Mouse (Mus musculus) left cerebral cortex, postnatal 14 days (tissue): ENCODE results near the gene Ttc3. TPM values are rescaled to one million over a fixed set of nuclear protein-coding genes. Genes with fewer than 3 reads are reported as not detected.
"Not testable (repeated sequence)": the region's sequence is repeated elsewhere in the genome, so short reads cannot be mapped to it uniquely, and the experiment has no call there.

Experiments
- DNase-seq, 2 experiments: peaks; one replicate each; pipeline ENCODE4 v3.0.0; 2021 to 2022; ENCODE audit warnings: low spot score in 2 of 2, mixed read lengths in 1 of 2
- intact Hi-C: fragments of 180-260 bp; cut with DNase I; formaldehyde crosslinking; loops from one replicate; pipeline ENCODE4 v1.15.1; 2025
- long read RNA-seq, 2 experiments: library from polyadenylated mRNA; stranded (forward); transcript quantifications; one replicate each; pipeline ENCODE4 v2.0.0; 2021
- total RNA-seq, 2 experiments: library from RNA; stranded (reverse); gene quantifications; 2 replicates each; pipeline ENCODE4 v1.2.3; 2021

The Ttc3 gene
- 100 to 1,000 TPM; 802 to 810 TPM for total RNA-seq
- long read RNA-seq, experiment 1, transcript Ttc3-224 (22 exons, 2,572 nt) = major isoform, 6 of 253 reads
- long read RNA-seq, experiment 1, transcript Ttc3-206 (2 exons, 766 nt) = minor isoform, 5 of 253 reads
- long read RNA-seq, experiment 1, partial matches to known transcripts = 137 of 253 reads
- long read RNA-seq, experiment 1, other reads (novel, unspliced or antisense) = 104 of 253 reads
- long read RNA-seq, experiment 2, transcript Ttc3-206 (2 exons, 766 nt) = major isoform, 6 of 215 reads
- long read RNA-seq, experiment 2, partial matches to known transcripts = 110 of 215 reads
- long read RNA-seq, experiment 2, other reads (novel, unspliced or antisense) = 99 of 215 reads

DNA sequence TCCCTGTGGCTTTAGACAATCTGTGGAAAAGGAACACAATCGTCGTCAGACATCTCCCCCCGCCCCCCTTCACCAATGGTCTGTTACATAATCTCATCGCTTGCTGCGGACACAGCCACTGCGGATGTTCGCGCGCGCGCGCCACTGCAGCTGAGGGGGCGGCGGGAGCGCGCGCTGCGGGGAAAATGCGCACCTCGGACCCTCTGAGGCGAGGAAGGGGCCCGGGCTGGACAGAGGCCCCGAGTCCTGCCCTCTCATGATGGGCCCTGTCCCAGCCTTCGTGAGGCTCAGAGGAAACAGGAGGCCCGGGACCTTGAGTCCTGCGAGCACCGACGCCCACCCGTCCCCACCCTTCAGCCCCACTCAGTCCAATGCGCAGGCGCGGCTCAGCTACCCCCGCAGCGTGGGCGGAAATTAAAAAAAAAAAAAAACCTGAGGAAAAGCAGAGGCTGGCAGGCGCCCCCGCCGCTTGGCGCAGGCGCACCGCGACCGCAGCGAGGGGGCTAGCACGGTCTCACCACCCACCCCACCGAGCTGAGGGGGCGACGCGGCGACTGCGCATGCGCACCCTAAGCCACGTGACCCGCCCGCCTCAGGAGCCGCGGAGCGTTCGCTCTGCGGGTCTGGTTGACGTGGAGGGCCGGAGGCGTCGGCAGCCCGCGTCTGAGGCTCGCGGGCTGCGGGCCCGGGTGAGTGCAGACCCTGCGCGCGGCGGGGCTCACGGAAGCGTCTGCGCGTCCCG is at the start of gene Ttc3:
Gene Ttc3 (plus strand): TSS at position 446 of the 742 bp plus-strand sequence.
- intact Hi-C loops = loop anchor here (1.0 kb wide), 1 partner anchor 57 kb away; the partner anchor contains the start of gene Hlcs
- peak; percentile 97 for DNase-seq

DNA sequence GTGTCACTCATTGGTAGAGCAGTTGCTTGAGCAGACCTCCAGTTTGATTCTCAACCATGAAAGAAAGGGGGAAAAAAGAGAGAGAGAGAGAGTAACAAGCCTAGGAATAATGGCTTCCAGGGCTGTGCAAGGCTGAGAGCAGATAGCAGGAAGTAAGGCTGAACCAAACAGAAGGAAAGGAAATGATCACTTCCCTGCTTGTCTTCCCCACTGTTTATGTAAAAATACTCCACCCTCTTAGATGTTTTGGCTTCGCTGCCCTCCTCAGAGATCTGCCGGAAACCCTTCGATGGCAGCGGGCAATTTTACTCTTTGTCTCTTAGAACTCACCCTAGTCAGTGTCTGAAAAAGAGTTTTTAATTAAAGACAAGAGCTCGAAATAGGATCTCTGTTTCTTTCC is 46.7 kb upstream of the Ttc3 start:
- intact Hi-C loops = no loop called here
- no peak for DNase-seq

DNA sequence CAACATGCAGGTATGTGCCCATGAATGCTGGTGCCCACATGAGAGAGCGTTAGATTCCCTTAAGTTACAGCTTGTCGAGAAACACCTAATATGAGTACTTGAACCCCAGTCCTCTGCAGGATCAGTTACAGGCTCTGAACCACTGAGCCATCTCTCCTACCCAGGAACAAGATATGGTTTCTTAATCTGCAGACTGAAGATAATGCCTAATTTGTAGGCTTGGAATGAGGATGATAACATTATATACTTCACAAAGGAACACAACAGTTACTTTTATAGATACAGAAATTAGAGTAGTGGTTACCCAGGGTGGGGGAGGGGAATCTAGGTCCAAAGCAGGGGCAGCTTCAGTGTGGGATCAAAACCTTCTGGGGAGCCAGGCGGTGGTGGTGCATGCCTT is 44.4 kb upstream of the Ttc3 start:
- no peak for DNase-seq
- intact Hi-C loops = no loop called here

DNA sequence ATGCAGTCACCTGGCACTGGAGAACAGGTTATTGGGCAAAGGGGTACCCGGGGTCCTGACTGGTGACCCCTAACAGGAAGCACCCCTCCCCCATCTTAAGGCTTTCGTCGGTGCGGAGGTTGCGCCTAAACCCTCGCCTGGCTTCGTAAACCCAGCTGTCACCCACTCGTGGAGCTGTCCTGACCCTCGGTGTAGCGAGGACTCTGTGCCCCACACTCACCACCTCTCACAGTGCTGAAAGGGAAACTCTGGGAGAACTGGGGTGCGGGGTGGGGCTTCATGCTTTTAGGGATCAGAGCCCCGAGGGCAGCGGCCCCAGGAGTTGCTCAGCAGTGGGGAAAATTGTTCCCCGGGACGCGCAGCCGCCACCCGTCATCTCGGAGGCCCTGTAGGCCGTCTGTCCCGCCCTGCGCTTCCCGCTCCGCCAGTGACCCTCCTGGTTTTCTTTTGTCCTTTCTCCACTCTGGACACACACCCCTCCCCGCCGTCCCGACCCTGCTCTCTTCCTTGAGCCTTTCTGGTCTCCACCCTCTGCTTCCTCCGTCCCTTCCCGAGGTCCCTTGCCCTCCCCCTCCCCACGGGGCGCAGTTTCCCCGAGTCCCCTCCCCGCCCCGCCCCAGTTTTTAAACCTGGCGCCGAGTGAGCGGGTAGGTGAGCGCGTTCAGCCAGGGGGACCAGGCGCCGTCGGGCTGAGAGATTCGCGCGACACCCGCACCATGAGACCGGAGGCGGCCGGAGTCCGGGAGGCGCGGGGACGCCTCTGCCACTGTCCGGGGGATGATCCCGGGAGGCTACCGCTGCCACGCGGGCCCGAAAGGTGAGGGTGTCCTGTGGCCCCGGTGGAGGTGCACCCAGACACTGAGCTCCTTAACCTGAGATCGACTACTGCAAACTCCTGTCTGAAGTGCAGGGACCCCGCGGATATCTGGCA is 42.4 kb upstream of the Ttc3 start, which contains the start of gene Ripply3:
Gene Ripply3 (plus strand): TSS at position 640 of the 931 bp plus-strand sequence.
- intact Hi-C loops = no loop called here

DNA sequence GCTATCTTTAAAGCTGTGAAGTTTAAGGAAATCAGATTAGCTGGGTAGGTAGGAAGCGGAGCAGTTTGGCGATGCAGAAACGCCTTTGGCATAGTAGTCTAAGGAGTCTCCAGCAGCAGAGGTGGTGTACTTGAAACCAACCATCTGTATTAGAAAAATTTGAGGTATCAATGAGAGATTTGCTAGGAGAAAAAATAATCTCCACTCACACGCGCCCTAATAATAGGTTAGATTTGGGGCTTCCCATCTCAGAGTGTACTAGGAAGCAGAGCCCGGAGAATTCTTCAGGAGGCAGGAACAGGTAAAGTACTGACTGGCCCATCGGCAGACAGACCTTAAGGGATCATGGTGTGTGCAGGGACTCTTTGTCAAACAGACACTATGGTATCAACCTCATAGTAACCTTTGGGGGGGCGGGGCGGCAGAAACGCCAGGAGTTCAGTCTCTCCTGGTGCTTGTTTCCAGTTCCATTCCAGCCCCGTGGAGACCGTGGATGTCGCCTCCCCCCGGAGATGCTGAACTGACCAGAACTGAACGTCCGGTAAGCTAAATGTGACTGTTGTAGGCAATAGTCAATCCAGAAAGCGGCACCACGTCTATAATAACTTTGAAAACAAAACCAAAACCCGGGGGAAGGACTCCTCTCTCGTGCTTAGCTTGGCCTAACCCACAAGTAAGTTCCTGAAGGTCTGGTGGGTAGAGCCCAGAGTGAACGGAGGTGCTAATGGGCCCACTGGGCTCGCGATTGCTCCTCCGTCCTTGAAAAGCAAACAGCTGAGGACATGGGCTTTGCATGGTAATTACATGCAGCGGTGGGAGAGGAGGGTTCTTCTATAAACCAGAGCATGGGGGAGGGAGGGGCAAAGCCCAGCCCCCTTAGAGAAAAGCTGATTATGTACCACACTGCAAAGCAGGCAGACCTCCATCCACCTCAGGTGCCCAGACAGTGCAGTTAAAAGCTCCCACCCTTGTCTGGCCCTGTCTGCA is 41.2 kb upstream of the Ttc3 start:
- intact Hi-C loops = no loop called here
- no peak for DNase-seq

More for the DNA sequence above, 42.4 kb upstream of the Ttc3 start, which contains the start of gene Ripply3:
- no peak for DNase-seq

DNA sequence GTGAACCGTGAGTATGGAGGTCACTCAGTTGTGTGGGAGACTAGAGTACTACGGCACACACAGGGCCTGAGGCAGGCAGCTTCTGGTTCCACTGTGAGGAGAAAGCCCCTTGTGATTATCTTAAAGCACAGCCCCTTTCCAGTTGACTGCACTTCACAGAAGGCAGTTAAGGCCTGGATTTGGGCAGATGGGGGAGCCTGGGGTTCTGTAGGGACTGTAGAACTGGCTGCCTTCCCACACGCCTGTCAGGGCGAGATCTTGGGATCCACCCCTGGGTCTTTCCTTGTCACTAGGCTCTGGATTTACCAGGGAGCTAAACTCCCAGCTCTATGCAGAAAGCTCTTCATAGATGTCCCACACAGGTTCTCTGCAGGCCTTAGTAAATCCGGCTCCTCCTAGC is 40.0 kb upstream of the Ttc3 start:
- no peak for DNase-seq
- intact Hi-C loops = no loop called here

DNA sequence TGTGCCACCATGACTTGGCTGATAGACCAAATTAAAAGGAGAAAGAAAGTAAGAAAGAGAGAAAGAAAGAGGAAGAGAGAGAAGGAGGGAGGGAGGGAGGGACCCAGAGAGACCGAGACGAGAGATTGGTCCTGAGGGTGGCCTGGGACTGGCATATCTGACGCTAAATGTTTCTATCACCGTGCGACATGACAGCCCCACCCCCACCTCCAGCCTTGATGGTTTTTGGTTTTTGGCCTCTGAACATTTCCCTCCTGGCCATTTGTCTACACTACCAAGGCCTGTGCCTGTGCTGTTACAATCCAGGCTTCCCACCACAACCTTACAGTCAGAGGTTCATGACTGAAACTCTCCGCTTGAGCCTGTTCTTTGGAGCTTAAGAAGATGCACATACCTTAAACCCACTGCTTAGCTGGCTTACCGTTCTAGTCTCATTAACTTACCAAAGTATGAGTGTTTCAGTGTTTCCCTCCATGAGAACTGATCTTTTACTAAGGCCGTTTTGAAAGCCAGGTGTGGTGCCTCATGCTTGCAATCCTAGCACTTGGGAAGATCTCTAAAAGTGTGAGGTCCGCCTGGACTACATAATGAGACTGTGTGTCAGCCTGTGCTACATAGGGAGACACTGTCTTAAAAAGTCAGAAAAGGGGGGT is 39.1 kb upstream of the Ttc3 start:
- intact Hi-C loops = no loop called here
- no peak for DNase-seq

DNA sequence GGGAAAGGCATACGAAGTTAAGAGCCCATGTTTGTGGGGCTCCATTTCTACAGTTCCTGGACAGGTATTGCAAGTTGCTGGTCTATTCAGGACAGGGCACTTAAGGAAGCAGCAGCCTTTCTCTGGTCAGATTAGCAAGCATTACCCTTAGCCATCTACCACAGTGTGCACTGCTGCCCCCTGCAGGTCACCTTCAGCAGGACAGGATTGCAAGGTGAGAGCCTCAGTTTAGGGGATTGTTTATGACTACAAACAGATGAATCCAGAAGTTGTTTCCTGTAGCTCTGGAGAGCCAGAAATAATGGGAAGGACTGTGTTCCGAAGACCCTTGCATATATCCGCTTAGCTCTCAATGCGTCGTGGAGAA is 38.5 kb upstream of the Ttc3 start:
- DNase-seq = no peak
- intact Hi-C loops = no loop called here

DNA sequence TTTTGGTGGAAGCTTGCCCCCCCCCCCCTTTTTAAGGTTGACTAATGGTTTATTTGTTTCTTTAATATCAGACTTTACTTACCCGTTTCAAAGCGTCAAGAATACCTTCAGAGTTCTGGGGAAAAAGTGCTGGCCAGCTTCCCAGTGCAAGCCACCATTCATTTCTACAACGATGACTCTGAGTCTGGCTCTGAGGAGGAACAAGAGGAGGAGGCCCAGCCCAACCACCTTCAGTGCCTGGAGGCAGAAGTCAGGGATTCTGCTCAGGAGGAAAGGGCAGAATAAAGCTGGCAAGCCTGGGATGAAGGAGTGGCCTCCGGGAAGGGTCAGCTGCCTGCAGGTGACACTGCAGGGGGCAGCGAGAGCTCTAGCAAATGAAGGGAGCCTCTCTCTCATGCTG is 34.8 kb upstream of the Ttc3 start:
- intact Hi-C loops = no loop called here
- no peak for DNase-seq

DNA sequence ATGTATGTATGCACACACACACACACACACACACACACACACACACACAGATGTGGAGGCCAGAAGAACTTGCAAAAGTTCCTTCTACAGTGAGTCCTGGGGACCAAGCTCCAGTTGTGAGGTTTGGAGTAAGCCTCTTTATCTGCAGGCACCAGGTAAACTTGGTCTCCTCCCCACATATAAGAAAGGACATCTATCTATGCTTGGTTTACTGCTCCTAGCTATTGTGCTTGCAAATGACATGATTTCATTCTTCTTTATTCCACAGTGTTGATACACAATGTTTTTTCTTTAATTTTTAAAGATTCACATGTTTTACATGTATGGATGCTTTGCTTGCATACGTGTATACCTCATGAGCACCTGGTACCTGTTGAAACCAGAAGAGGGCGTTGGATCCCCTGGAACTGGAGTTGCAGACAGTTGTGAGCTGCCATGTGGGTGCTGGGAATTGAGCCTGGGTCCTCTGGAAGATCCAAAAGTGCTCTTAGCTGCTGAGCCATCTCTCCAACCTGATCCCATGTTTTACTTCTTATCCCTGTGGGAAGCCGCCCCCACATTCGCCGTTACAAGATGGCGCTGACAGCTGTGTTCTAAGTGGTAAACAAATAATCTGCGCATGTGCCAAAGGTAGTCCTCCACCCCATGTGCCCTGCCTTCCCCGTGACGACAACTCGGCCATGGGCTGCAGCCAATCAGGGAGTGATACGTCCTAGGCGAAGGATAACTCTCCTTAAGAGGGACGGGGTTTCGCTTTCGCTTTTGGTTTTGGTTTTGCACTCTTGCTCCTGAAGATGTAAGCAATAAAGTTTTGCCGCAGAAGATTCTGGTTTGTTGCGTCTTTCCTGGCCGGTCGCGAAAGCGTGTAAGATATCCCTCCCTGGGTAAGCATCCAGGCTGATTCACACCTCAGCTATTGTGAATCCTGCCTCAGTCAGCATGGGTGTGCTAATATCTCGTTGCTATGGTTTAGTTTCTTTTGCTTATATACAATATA is 31.0 kb upstream of the Ttc3 start:
- DNase-seq, intact Hi-C loops: not testable (repeated sequence)

DNA sequence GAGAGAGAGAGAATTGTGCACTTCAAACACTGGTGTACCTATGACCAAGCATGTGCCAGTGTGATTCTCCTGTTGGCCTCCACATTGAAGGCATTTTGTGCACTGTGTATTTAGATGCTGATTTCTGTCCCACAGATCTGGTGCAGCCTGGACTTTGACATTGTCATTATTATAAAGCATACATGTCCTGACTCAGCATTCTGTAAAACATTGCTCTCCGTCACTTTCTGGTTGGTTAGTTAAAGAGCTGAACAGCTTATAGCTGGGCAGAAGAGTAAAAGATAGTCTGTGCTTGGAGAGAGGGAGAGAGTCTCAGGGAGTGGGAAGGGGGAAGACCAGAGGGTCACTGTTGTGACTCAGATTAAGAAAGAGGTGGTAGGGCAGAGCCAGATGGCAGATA is 24.7 kb upstream of the Ttc3 start:
- intact Hi-C loops = no loop called here
- no peak for DNase-seq

DNA sequence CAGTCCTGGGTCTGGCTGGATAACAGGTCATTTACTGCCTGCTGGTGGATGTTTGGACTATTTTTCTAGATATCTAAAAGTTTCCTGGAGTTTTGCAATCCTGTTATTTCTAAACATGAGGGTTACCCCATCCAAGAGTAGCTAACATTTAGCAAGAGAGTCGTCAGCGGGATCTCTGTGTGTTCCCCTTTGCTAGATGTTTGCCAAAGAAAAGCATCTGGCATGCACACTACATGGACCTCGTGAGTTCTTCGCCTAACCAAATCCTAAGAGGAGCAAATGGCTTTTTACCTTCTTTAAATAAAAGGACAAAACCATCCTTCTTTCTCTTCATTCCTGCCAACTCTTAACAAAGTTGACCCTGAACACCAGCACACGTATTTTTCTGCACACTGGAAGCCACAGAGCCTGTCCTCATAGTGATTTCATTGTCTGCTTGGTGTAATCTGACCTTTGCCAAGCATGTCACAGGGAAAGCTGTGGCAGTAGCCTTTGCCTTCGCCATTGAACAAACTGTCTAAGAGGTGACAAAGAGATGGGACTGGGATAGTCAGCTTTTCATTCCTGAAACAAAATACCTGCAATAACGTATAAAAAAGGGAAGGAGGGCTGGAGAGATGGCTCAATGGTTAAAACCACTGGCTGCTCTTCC is 23.2 kb upstream of the Ttc3 start:
- intact Hi-C loops = no loop called here

DNA sequence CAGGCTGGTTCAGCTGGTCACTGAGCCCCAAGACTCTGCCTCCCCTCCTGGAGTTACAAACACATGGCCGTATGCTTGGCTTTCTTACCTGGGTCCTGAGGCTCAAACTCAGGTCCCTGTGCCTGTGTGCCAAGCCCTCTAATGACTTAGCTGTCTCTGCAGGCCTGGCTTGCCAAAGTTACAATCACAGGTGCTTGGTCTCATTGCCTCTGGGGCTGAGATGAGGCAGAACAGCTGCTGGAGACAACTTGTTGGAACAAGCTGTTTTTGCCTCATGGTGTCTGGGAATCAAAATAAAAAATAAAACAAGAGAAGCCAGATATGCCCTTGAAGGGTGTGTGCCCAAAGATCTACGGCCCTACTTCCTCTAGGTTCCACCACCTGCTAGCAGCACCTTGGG is 21.6 kb upstream of the Ttc3 start:
- no peak for DNase-seq

More for the DNA sequence above, 23.2 kb upstream of the Ttc3 start:
- no peak for DNase-seq

DNA sequence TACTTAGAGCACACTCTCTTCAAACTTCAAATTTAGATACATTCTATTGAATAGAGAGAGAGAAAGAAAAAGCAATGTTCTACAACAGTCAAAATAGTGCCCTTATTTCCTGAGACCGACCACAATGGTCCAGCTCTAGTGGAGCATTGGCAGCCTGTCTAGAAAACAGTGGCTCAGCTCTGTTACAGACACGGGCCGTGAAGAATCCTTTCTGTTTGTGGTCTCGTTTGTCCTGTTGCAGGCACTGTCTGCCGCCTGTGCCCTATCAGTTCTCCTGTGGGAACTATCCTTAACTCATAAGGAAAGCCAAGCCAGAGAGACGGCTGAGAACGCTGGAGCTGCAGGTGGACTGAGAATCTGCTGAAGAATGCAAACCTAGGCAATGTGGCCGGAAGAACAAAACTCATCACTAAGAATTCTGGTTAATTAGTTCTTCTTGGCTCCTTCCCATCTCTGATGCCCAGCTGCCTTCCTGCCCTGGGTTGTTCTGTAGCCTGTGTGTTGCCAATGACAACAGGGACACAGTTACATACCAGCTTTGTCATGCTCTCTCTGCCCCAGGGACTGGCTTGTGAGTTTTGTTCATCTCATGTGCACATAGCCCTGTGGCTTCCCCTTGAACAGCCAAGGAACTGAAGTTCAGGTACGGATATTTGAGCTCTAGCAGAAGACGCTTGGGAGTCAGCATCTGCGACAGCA is 20.7 kb upstream of the Ttc3 start:
- intact Hi-C loops = no loop called here
- DNase-seq = peak in 1 of 2 experiments; percentile 44

More for the DNA sequence above, 21.6 kb upstream of the Ttc3 start:
- intact Hi-C loops = no loop called here

DNA sequence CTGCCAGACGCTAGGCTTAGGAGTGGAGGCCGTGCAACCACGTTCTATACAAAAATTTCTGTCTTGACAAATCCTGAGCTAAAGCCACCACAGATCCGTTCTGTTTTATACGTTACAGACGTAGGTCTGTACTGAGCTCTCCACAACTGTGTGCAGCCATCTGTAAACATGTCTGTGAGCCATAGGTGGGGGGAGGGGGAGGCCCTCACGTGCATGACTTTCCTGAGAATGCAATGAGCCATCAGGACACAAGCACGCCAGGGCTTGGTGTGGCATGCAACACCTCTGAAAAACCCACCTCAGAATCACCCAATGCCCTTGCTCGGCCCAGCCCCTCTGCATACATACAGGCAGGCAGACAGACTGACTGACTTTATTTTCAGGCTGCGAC is 20.1 kb upstream of the Ttc3 start:
- no peak for DNase-seq
- intact Hi-C loops = no loop called here

DNA sequence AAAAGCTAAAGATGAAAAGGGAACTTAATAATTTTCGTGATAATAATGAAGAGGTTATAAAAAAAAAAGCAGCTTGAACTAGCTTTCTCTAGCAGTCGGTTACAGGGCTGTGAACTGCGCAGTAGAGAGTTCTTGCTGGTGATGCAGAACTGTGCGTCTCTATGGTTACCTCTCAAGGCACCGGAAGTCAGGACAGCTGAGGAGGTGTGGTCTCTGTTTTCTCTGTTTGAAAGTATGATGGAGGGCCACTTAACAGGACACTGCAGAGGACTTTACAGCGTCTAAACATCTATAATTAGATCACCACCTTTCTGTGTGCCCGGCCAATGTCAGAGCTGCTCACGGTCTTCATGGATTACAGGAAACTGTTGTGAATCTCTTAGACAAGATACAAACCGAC is 16.0 kb upstream of the Ttc3 start:
- peak; percentile 41 to 51 for DNase-seq
- intact Hi-C loops = no loop called here
